Mouse (Mus musculus): ENCODE measurements around the gene Hspa12a. TPM values are rescaled to one million over a fixed set of nuclear protein-coding genes. Genes with fewer than 3 reads are reported as not detected.

Gene Hspa12a
- polyA plus RNA-seq (2016; fragmentation: Nextera tagmentation; extraction: Ambion mirVana) = 8.1 TPM in 2 replicates

DNA sequence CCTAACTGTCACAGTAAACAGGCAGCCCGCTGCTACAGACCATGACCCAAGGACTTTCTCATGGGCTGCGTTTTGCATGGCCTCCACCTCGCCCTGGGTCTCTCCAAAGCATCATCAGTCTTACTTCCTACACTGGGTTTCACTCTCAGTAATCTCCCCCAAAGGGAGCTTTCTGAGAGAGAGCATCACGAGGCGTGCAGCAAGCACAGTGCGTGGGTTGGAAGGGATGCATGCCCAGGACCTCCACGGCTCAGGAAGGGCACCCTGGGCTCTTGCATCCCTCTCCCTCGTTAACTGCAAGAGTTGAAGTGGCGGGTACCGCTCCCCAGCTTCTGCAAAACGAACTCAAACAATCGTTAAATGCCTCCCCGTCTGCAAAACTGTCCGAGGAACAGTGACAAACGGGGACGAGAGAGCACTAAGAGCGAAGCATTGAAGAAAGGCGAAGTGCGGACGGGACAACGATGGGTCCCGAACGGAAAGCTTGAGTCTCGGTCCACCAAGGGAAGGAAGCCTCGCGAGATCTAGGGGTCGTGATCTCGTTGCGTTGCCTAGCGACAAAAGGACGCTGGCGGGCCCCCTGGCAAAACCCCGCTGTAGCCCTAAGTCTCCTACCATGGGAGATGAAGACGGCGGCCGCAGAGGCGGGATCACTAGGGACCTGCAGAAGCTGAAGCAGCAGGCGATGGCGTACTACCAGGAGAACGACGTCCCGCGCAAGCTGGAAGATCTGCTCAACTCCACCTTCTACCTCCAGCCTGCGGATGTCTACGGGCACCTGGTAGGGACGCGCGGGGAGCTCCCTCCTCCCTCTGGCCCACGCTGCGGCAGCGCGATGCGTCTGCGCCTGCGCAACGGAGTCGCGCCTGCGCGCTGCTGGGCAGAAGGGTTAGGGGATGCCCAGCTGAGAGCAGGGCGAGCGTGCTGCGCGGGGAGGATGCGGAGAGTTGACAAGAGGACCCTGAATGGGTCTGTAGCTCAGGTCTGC lies at the start of gene Hspa12a, which contains the start of gene Eno4:
Hspa12a (minus strand) TSS at position 814 of the 988 bp plus-strand sequence.
Eno4 (plus strand) TSS at position 585 of the 988 bp plus-strand sequence.
- H3K36me3 ChIP-seq (replicated peaks) = no peaks in the 10 kb centered on the region
- peak within 1 kb of the TSS; percentile 79 for H3K4me3 ChIP-seq
- H3K4me1 ChIP-seq = peaks cover 25% of the 10 kb centered on the region
- H3K27me3 ChIP-seq (replicated peaks; ENCODE audit: low read depth, poor library complexity, severe bottlenecking) = peaks cover 12% of the 10 kb centered on the region
- under 1% methylated on average over 65 of the region's 65 CpGs for WGBS
- peak; percentile 96 for DNase-seq (ENCODE audit: low spot score)
- no peaks in the 10 kb centered on the region for H3K9me3 ChIP-seq
- H3K27ac ChIP-seq (replicated peaks) = peak within 1 kb of the TSS; percentile 92

GRCm38 (mm10) chr19:58981571-58981970 lies 38.1 kb upstream of the Hspa12a start:
- Histone ChIP-seq H3K4me3 (no peak overlapping the region; the same call in 1 of the 2 replicates), H3K27me3 (replicated peaks; ENCODE audit: low read depth, poor library complexity, severe bottlenecking) (peaks cover 50% of the 10 kb centered on the region), H3K27ac (replicated peaks) (no peak overlapping the region; the same call in 1 of the 2 replicates), H3K36me3 (replicated peaks) (no peaks in the 10 kb centered on the region), H3K4me1 (peaks cover 37% of the 10 kb centered on the region), H3K9me3 (no peaks in the 10 kb centered on the region)
- DNase-seq (ENCODE audit: low spot score) = peak; percentile 34
- 15% methylated on average over 9 of the region's 9 CpGs for WGBS

DNA sequence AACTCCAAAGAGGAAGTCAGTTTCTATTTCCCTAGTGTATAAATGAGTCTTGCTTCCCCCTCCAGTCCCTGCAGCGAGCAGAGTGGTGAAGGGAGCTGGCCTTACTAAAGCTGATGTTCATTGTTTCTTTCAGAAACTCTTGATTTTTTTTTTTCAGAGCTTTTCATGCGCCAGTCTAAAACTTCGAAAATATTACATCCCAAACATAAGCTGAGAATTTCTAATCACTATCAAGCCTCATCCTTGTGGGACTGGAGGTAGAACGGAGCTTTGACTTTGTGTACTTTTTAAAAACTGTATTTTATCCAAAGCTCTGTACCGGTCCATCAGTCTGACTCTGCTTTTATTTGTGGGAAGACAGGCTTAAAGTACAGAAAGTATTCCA lies 36.6 kb upstream of the Hspa12a start:
- H3K27me3 ChIP-seq (replicated peaks; ENCODE audit: low read depth, poor library complexity, severe bottlenecking) = peaks cover 60% of the 10 kb centered on the region
- no peak for DNase-seq (ENCODE audit: low spot score)
- 63% methylated on average over 5 of the region's 5 CpGs for WGBS
- no peaks in the 10 kb centered on the region for H3K36me3 ChIP-seq (replicated peaks)
- H3K4me3 ChIP-seq = no peak overlapping the region
- no peak overlapping the region for H3K27ac ChIP-seq (replicated peaks)
- H3K9me3 ChIP-seq = no peaks in the 10 kb centered on the region
- peaks cover 43% of the 10 kb centered on the region for H3K4me1 ChIP-seq

DNA sequence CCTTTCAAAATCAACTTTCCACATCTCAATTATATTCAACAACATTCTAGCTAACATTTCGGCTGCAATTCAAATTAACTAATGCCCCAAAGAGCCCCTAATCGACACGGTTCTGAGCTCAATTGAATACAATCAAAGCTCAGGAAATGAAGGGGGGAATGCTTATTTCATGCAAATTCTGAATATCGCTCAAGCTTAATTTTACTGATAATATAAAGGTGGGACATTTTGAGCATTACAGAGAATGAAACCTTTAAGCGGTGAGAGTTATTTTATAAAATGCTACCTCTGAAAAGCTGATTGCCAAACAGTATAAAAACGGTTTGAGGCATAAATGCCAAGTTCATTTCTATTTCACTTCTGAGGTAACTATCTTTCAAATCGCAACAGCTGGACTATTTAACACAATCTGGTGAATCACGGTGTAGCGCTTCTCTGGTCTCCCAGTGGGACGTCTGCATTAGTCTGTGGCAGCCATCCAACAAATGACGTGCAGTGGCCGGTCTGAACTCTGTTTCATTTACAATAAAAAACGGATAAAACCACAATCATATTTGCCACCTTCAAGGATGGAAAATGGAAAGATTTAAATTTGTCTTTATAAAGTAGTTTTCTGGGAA lies 36.1 kb upstream of the Hspa12a start:
- H3K4me3 ChIP-seq = no peak overlapping the region
- no peaks in the 10 kb centered on the region for H3K9me3 ChIP-seq
- 55% methylated on average over 13 of the region's 13 CpGs for WGBS
- peaks cover 48% of the 10 kb centered on the region for H3K4me1 ChIP-seq
- no peaks in the 10 kb centered on the region for H3K36me3 ChIP-seq (replicated peaks)
- no peak overlapping the region for H3K27ac ChIP-seq (replicated peaks)
- H3K27me3 ChIP-seq (replicated peaks; ENCODE audit: low read depth, poor library complexity, severe bottlenecking) = peaks cover 63% of the 10 kb centered on the region
- DNase-seq (ENCODE audit: low spot score) = no peak

DNA sequence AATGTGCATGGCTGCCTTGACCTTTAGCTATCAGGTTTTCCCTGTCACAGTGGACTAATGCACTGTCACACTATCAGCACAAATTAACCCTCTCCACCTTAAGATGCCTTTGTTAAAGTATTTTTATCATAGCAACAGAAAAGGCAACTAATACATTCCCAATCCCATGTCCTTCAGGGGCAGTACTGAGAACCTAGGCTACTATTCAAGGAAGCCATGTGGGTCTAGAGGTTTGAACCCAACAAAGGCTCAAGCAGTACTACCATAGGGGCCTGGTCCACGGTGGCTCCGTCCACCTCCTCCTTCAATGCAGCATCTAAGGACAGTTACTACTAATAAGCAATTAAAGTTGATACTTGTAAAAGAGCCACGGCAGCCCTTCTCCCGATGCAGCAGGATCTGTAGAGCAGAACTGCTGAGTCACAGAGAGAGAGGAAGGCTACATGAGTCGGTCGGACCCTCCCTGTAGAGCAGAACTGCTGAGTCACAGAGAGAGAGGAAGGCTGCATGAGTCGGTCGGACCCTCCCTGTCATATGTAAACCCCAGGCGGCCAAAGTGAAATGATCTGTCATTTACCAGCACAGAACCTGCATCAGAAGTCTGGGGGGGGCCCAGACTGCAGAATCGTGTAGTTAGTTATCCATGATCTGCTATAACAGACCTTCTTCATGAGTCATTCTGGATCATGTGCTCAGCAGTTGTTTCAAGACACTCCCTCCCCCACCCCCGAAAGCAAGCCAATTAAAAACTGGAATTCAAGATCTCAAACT lies 35.1 kb upstream of the Hspa12a start:
- DNase-seq (ENCODE audit: low spot score) = no peak
- Histone ChIP-seq H3K36me3 (replicated peaks) (no peaks in the 10 kb centered on the region), H3K27me3 (replicated peaks; ENCODE audit: low read depth, poor library complexity, severe bottlenecking) (peaks cover 69% of the 10 kb centered on the region), H3K9me3 (no peaks in the 10 kb centered on the region), H3K4me1 (peaks cover 50% of the 10 kb centered on the region), H3K4me3 (no peak overlapping the region), H3K27ac (replicated peaks) (no peak overlapping the region)
- 68% methylated on average over 11 of the region's 11 CpGs for WGBS

- no peak for DNase-seq (ENCODE audit: low spot score)
- Histone ChIP-seq H3K4me1 (peaks cover 45% of the 10 kb centered on the region), H3K27me3 (replicated peaks; ENCODE audit: low read depth, poor library complexity, severe bottlenecking) (peaks cover 90% of the 10 kb centered on the region), H3K36me3 (replicated peaks) (no peaks in the 10 kb centered on the region), H3K9me3 (no peaks in the 10 kb centered on the region), H3K27ac (replicated peaks) (peak overlapping the region; percentile 8; the same call in 1 of the 2 replicates), H3K4me3 (no peak overlapping the region)
- 54% methylated on average over 11 of the region's 11 CpGs for WGBS
Measured at GRCm38 (mm10) chr19:58975216-58975863, 31.9 kb upstream of the Hspa12a start.

DNA sequence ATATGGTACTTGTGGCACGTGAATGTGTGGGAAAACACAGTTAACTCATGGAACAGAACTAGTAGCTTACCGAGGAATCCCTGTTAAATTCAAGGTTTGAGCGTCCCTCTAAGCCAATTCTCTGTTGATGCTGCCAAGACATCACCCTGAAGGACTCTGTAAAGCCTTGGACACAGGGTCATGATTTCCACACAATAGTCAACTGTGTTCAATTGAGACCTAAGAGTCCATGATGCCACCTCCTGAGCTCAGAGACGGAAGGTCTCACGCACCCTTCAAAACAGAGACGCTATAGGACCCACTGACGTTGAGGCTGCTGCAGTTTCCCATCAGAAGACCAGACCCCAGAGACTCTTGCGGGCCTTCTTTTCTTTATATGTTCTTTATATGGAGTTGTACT lies 30.7 kb upstream of the Hspa12a start:
- Histone ChIP-seq H3K4me1 (peaks cover 39% of the 10 kb centered on the region), H3K9me3 (no peaks in the 10 kb centered on the region), H3K36me3 (replicated peaks) (no peaks in the 10 kb centered on the region), H3K4me3 (no peak overlapping the region), H3K27ac (replicated peaks) (no peak overlapping the region), H3K27me3 (replicated peaks; ENCODE audit: low read depth, poor library complexity, severe bottlenecking) (peaks cover 89% of the 10 kb centered on the region)
- DNase-seq (ENCODE audit: low spot score) = no peak
- WGBS = 83% methylated on average over 8 of the region's 8 CpGs

GRCm38 (mm10) chr19:58970826-58971225 lies 27.4 kb upstream of the Hspa12a start:
- 86% methylated on average over 13 of the region's 13 CpGs for WGBS
- no peak for DNase-seq (ENCODE audit: low spot score)
- Histone ChIP-seq H3K36me3 (replicated peaks) (no peaks in the 10 kb centered on the region), H3K4me1 (peaks cover 50% of the 10 kb centered on the region), H3K9me3 (no peaks in the 10 kb centered on the region), H3K27ac (replicated peaks) (no peak overlapping the region), H3K27me3 (replicated peaks; ENCODE audit: low read depth, poor library complexity, severe bottlenecking) (peaks cover 84% of the 10 kb centered on the region), H3K4me3 (no peak overlapping the region)

DNA sequence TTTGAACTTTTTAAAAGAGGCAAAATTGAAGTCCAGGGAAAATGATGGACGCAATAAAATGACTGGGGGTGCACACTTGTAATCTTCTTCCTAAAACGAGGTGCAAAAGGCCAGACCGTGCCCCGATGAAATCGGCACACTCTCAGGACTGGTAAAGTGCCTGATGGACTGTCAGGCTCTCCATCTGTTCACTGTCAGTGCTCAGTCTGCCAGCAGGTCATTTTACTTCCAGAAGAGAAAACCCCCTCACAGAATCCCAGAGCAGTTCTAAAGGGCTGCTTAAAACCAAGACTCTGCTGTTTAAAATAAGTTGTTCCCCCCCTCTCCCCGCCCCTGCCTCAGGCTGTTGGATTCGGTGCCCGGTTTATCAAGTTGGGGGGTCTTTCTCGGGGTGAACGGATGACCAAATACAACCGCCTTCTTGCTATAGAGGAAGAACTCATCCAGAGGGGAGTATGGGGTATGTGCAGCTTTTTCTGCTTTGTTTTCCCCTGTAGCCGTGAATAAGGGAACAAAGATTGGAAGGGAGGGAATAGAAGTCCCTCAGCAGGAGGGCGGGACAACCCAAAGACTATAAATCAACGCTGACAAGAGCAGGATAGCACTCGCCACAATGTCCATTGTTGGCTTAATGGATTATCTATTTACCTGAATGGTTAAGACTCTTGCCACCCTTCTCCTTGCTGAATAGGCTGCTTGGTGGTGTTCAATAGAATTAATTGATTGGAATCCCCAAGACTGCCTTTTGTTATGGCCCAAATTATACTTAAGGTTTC lies 25.5 kb upstream of the Hspa12a start:
- 37% methylated on average over 15 of the region's 15 CpGs for WGBS
- Histone ChIP-seq H3K27me3 (replicated peaks; ENCODE audit: low read depth, poor library complexity, severe bottlenecking) (peaks cover 81% of the 10 kb centered on the region), H3K4me3 (0 out of 2 replicates have a peak overlapping the region, but pooled peaks have one; percentile 12), H3K4me1 (peaks cover 37% of the 10 kb centered on the region), H3K9me3 (no peaks in the 10 kb centered on the region), H3K36me3 (replicated peaks) (no peaks in the 10 kb centered on the region), H3K27ac (replicated peaks) (no peak overlapping the region)
- no peak for DNase-seq (ENCODE audit: low spot score)

DNA sequence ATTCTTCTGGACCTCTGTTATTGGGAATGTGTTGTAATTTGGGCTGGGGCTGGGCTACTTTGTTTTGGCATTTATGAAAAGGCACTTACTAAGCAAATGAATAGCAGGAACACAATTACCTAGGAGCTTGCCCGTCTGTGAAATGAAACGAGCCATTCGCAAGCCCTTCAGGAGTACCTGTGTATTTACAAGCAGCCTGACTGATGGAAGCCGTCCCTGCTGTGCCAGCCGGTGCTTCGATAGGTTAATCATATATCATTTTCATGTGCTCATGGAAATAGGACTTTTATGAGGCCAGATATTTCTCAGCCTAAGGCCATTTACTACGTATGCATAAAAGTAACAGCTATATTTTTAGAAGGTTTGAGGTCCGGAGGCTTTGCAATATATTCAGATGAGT lies 19.6 kb upstream of the Hspa12a start:
- Histone ChIP-seq H3K27ac (replicated peaks) (no peak overlapping the region), H3K4me3 (no peak overlapping the region), H3K27me3 (replicated peaks; ENCODE audit: low read depth, poor library complexity, severe bottlenecking) (peaks cover 53% of the 10 kb centered on the region), H3K4me1 (peaks cover 8% of the 10 kb centered on the region), H3K9me3 (no peaks in the 10 kb centered on the region), H3K36me3 (replicated peaks) (no peaks in the 10 kb centered on the region)
- DNase-seq (ENCODE audit: low spot score) = no peak
- WGBS = 80% methylated on average over 8 of the region's 8 CpGs

GRCm38 (mm10) chr19:58954779-58955178 lies 11.3 kb upstream of the Hspa12a start:
- peaks cover 43% of the 10 kb centered on the region for H3K27me3 ChIP-seq (replicated peaks; ENCODE audit: low read depth, poor library complexity, severe bottlenecking)

More at GRCm38 (mm10) chr19:58954779-58955178, 11.3 kb upstream of the Hspa12a start:
- Histone ChIP-seq H3K4me1 (no peaks in the 10 kb centered on the region), H3K9me3 (no peaks in the 10 kb centered on the region), H3K27ac (replicated peaks) (no peak overlapping the region), H3K4me3 (no peak overlapping the region), H3K36me3 (replicated peaks) (no peaks in the 10 kb centered on the region)
- DNase-seq (ENCODE audit: low spot score) = no peak
- 89% methylated on average over 8 of the region's 8 CpGs for WGBS
